Mouse (Mus musculus): ENCODE data around the gene Prss23.

GRCm38 (mm10) chr7:89558446-89559039, 31.6 kb upstream of the Prss23 start:
- TF ChIP-seq EP300 (IDR thresholded peaks at IDR 0.05) (no peak), CTCF (IDR thresholded peaks at IDR 0.05) (no peak)
